Mouse (Mus musculus) cerebellum, adult 8-10 months (tissue): Measurements from ENCODE around the gene Dnaja4.
A peak's percentile ranks its signal among the peaks of the same experiment; 100 is the strongest.

Experiments
- DNase-seq: peaks from one replicate; pipeline ENCODE4 v3.0.0; 2022

Dnaja4 gene

GRCm38 (mm10) chr9:54700174-54700475 lies 1.5 kb downstream of the Dnaja4 start:
- no peak for DNase-seq

- DNase-seq, result no peak
Measured at GRCm38 (mm10) chr9:54700746-54701145, 2.1 kb downstream of the Dnaja4 start.

- DNase-seq, result no peak
Measured at GRCm38 (mm10) chr9:54702581-54702980, 3.9 kb downstream of the Dnaja4 start.

- DNase-seq, result no peak
Measured at GRCm38 (mm10) chr9:54704361-54704760, 5.7 kb downstream of the Dnaja4 start.

GRCm38 (mm10) chr9:54705561-54705960 lies 6.9 kb downstream of the Dnaja4 start:
- no peak for DNase-seq

GRCm38 (mm10) chr9:54707288-54707999 lies 8.8 kb downstream of the Dnaja4 start:
- DNase-seq, result no peak

GRCm38 (mm10) chr9:54708085-54708484 lies 9.4 kb downstream of the Dnaja4 start:
- no peak for DNase-seq

- DNase-seq, result no peak
Measured at GRCm38 (mm10) chr9:54715776-54716175, 17.1 kb downstream of the Dnaja4 start.

- DNase-seq, result no peak
Measured at GRCm38 (mm10) chr9:54717527-54717926, 18.9 kb downstream of the Dnaja4 start.

- no peak for DNase-seq
Measured at GRCm38 (mm10) chr9:54722156-54722555, 23.5 kb downstream of the Dnaja4 start.

GRCm38 (mm10) chr9:54722596-54722995 lies 23.9 kb downstream of the Dnaja4 start:
- DNase-seq, result no peak

- no peak for DNase-seq
Measured at GRCm38 (mm10) chr9:54726315-54726714, 27.6 kb downstream of the Dnaja4 start.

- DNase-seq, result no peak
Measured at GRCm38 (mm10) chr9:54732122-54732521, 33.4 kb downstream of the Dnaja4 start.

- peak; percentile 96 for DNase-seq
Measured at GRCm38 (mm10) chr9:54733921-54734638, 35.4 kb downstream of the Dnaja4 start, which contains the start of gene Wdr61. Gene Wdr61 (minus strand): TSS chr9:54734519.

- DNase-seq, result peak; percentile 22
Measured at GRCm38 (mm10) chr9:54734639-54735252, 36.1 kb downstream of the Dnaja4 start.

GRCm38 (mm10) chr9:54736284-54736701 lies 37.6 kb downstream of the Dnaja4 start:
- DNase-seq, result peak; percentile 29

GRCm38 (mm10) chr9:54738376-54738775 lies 39.7 kb downstream of the Dnaja4 start:
- DNase-seq, result peak; percentile 14

GRCm38 (mm10) chr9:54743891-54744290 lies 45.2 kb downstream of the Dnaja4 start:
- DNase-seq, result no peak

GRCm38 (mm10) chr9:54745740-54746370 lies 47.2 kb downstream of the Dnaja4 start:
- no peak for DNase-seq

- no peak for DNase-seq
Measured at GRCm38 (mm10) chr9:54750215-54750981, 51.7 kb downstream of the Dnaja4 start.

GRCm38 (mm10) chr9:54751684-54752083 lies 53.0 kb downstream of the Dnaja4 start:
- no peak for DNase-seq

- DNase-seq, result no peak
Measured at GRCm38 (mm10) chr9:54752201-54752943, 53.7 kb downstream of the Dnaja4 start.
